Mouse (Mus musculus): Measurements from ENCODE around the gene Kcnk18. TPM values are rescaled to one million over a fixed set of nuclear protein-coding genes. Genes with fewer than 3 reads are reported as not detected.

Gene Kcnk18
- total RNA-seq, 2 experiments from 2014 or later, result not detected

Other genes starting within 250 kb of the Kcnk18 start
- gene Shtn1, start 143.1 kb upstream of the Kcnk18 start, total RNA-seq (2021), result 1 to 10 TPM; 2.2 to 3.7 TPM
- not detected for gene Vax1, start 49.2 kb upstream of the Kcnk18 start, total RNA-seq (2021)
- under 1 TPM; 0.47 to 0.52 TPM for gene Slc18a2, start 41.7 kb downstream of the Kcnk18 start, total RNA-seq (2021)
- 100 to 1,000 TPM; 596 to 666 TPM for gene Rps12-ps3, start 103.1 kb downstream of the Kcnk18 start, total RNA-seq (2021)
- 10 to 100 TPM; 15.1 to 19.2 TPM for gene Pdzd8, start 126.6 kb downstream of the Kcnk18 start, total RNA-seq (2021)
- gene Emx2, start 239.2 kb downstream of the Kcnk18 start, total RNA-seq (2021), result 1 to 10 TPM in 1 of 2 experiments, under 1 TPM in 1; 0.68 to 1.6 TPM

All from gastrocnemius, postnatal 10 days (tissue).